Mouse (Mus musculus): Measurements from ENCODE around the gene Nudt13. TPM values are rescaled to one million over a fixed set of nuclear protein-coding genes. Genes with fewer than 3 reads are reported as not detected.

The Nudt13 gene
- 16.8 and 18.1 TPM in 2 replicates for polyA plus RNA-seq (2015; fragmentation: Nextera tagmentation; extraction: Ambion mirVana)

DNA sequence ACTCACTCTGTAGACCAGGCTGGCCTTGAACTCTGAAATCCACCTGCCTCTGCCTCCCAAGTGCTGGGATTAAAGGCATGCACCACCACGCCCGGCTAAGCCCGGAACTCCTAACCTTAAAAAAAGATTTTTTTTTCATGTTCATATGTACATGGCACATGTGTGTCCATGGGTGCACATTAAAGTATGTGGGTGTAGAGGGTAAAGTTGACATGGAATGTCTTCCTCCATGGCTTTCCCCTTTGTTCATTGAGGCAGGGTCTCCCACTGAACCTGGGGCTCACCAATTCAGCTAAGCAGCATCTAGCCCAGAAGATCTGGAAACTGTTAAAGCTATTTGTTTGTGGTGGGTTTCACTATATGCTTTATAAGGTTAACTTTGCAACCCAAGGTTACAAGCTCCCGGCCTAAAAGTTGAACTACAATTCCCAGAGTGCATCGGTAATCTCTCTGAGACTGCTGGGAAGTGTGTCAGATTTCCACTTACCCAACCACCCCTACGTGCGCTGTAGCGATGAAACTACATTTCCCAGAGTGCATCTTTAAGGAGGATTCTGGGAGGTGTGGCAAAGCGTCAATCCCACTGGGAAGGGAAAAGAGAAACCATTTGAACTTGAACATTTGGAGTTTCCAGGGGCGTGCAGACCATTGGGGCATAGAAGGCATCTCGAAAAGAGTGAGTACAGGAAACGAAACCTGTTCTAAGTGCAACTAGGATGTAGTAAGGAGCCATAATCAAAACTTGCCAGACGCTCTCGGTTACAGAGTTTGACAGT, at the start of gene Nudt13:
Nudt13 (plus strand) TSS at position 581 of the 776 bp plus-strand sequence.
- 24% methylated on average over 14 of the region's 14 CpGs for WGBS

DNA sequence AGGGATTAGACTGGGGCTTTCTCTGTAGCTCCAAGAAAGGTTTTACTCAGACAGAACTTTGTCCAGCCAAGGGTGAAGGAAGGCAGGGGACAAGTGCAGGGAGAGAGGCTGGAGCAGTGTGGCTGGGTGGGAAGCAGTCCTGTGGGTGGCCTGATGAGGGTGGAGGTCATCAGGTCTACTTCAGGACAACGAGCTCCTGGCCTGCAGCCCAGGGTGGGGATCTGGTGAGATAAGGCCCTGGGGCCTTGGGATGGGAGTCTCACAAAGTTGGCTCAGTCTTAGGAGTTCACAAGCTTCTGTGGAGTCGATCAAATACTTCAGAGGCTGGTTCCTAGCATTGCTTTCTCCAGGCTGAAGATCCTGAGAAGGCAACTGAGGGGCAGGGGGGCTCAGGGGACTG, 49.2 kb upstream of the Nudt13 start:
- WGBS = 69% methylated on average over 2 of the region's 2 CpGs
- no peak overlapping the region for H3K9ac ChIP-seq (replicated peaks)

More for the DNA sequence above, at the start of gene Nudt13:
- Histone ChIP-seq H3K9me3 (no peaks in the 10 kb centered on the region), H3K4me2 (replicated peaks) (peak within 1 kb of the TSS; percentile 61), H3K27me3 (no peaks in the 10 kb centered on the region), H3K36me3 (no peaks in the 10 kb centered on the region), H3K4me1 (peaks cover 13% of the 10 kb centered on the region), H3K27ac (replicated peaks) (no peak within 1 kb of the TSS), H3K4me3 (peak within 1 kb of the TSS; percentile 52), H3K9ac (replicated peaks) (peak within 1 kb of the TSS; percentile 53)
- peak; percentile 98 for ATAC-seq (replicated peaks)

GRCm38 (mm10) chr14:20245861-20246260, 48.6 kb upstream of the Nudt13 start:
- no peaks in the 10 kb centered on the region for H3K36me3 ChIP-seq
- no peak overlapping the region for H3K27ac ChIP-seq (replicated peaks)
- H3K9me3 ChIP-seq = no peaks in the 10 kb centered on the region
- 90% methylated on average over 5 of the region's 5 CpGs for WGBS
- no peak for ATAC-seq (replicated peaks)
- H3K27me3 ChIP-seq = no peaks in the 10 kb centered on the region
- no peak overlapping the region for H3K4me3 ChIP-seq
- H3K9ac ChIP-seq (replicated peaks) = no peak overlapping the region
- H3K4me2 ChIP-seq (replicated peaks) = no peak overlapping the region
- H3K4me1 ChIP-seq = 0 out of 2 replicates have a peak, but pooled peaks cover 4% of the 10 kb centered on the region

More for the DNA sequence above, 49.2 kb upstream of the Nudt13 start:
- Histone ChIP-seq H3K27ac (replicated peaks) (no peak overlapping the region), H3K27me3 (no peaks in the 10 kb centered on the region), H3K4me1 (no peaks in the 10 kb centered on the region), H3K4me3 (no peak overlapping the region), H3K9me3 (no peaks in the 10 kb centered on the region), H3K4me2 (replicated peaks) (no peak overlapping the region), H3K36me3 (no peaks in the 10 kb centered on the region)
- no peak for ATAC-seq (replicated peaks)

GRCm38 (mm10) chr14:20246811-20247266, 47.7 kb upstream of the Nudt13 start:
- ATAC-seq (replicated peaks) = no peak
- H3K4me2 ChIP-seq (replicated peaks) = no peak overlapping the region
- H3K9ac ChIP-seq (replicated peaks) = no peak overlapping the region
- H3K27me3 ChIP-seq = no peaks in the 10 kb centered on the region
- no peaks in the 10 kb centered on the region for H3K9me3 ChIP-seq
- 0 out of 2 replicates have a peak, but pooled peaks cover 4% of the 10 kb centered on the region for H3K4me1 ChIP-seq
- WGBS = 80% methylated on average over 11 of the region's 11 CpGs
- H3K4me3 ChIP-seq = no peak overlapping the region
- H3K36me3 ChIP-seq = no peaks in the 10 kb centered on the region
- no peak overlapping the region for H3K27ac ChIP-seq (replicated peaks)

DNA sequence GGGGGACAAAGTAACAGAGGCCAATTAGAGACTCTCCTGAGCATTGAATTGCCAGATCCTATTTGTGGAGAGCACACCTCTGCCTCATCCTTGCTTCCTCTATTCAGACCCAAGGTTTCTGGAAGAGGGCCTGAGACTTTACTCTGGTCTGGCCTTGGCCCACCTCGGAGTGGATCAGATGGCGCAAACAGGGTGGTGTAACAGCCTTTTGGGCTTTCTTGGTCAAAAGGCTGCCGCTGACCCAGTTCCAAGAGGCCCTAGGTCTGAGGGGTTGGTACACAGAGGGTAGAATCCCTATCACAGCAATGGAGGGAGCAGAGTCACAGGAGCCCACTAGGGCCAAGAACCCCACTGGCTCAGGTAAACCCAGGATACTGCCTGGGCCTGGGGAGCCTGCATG, 46.5 kb upstream of the Nudt13 start:
- 95% methylated on average over 3 of the region's 3 CpGs for WGBS
- ATAC-seq (replicated peaks) = no peak
- Histone ChIP-seq H3K27ac (replicated peaks) (no peak overlapping the region), H3K9ac (replicated peaks) (no peak overlapping the region), H3K4me2 (replicated peaks) (no peak overlapping the region), H3K4me1 (0 out of 2 replicates have a peak, but pooled peaks cover 4% of the 10 kb centered on the region), H3K4me3 (no peak overlapping the region), H3K27me3 (no peaks in the 10 kb centered on the region), H3K9me3 (no peaks in the 10 kb centered on the region), H3K36me3 (no peaks in the 10 kb centered on the region)

GRCm38 (mm10) chr14:20250237-20251171, 44.0 kb upstream of the Nudt13 start:
- 0 out of 2 replicates have a peak, but pooled peaks have one; percentile 32 for ATAC-seq (replicated peaks)
- Histone ChIP-seq H3K4me3 (no peak overlapping the region), H3K9ac (replicated peaks) (no peak overlapping the region), H3K27me3 (no peaks in the 10 kb centered on the region), H3K4me1 (0 out of 2 replicates have a peak, but pooled peaks cover 4% of the 10 kb centered on the region), H3K36me3 (no peaks in the 10 kb centered on the region), H3K9me3 (no peaks in the 10 kb centered on the region), H3K4me2 (replicated peaks) (no peak overlapping the region), H3K27ac (replicated peaks) (no peak overlapping the region)
- WGBS = 54% methylated on average over 14 of the region's 14 CpGs

- no peaks in the 10 kb centered on the region for H3K9me3 ChIP-seq
- 49% methylated on average over 8 of the region's 8 CpGs for WGBS
- no peaks in the 10 kb centered on the region for H3K4me1 ChIP-seq
- H3K36me3 ChIP-seq = no peaks in the 10 kb centered on the region
- no peaks in the 10 kb centered on the region for H3K27me3 ChIP-seq
- H3K9ac ChIP-seq (replicated peaks) = no peak overlapping the region
- no peak overlapping the region for H3K4me3 ChIP-seq
- ATAC-seq (replicated peaks) = peak; percentile 83
- no peak overlapping the region for H3K4me2 ChIP-seq (replicated peaks)
- H3K27ac ChIP-seq (replicated peaks) = no peak overlapping the region
These were observed 36.0 kb upstream of the Nudt13 start for GRCm38 (mm10) chr14:20258185-20259113.

DNA sequence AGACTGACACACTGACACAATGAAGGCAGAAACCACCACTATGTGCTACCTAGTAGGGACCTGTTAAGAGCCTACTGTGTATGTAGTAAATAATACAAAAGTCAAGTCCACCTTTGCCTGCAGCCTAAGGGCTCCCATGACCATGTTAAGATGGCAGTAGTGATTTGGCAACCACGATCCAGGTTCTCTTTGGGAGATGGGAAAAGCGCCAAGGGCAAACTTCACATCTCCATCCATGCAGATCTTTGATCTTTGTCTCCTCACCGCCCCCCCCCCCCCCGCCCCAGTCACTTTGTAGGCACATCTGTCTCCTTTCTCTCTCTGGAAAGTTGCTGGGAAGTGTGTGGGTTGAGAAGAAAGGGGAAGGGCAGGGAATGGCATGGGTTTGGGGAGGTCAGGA, 32.2 kb upstream of the Nudt13 start:
- no peaks in the 10 kb centered on the region for H3K27me3 ChIP-seq
- H3K9me3 ChIP-seq = no peaks in the 10 kb centered on the region
- H3K4me3 ChIP-seq = no peak overlapping the region
- no peak overlapping the region for H3K4me2 ChIP-seq (replicated peaks)
- no peaks in the 10 kb centered on the region for H3K36me3 ChIP-seq
- no peaks in the 10 kb centered on the region for H3K4me1 ChIP-seq
- ATAC-seq (replicated peaks) = no peak
- 73% methylated on average over 4 of the region's 4 CpGs for WGBS
- no peak overlapping the region for H3K27ac ChIP-seq (replicated peaks)
- H3K9ac ChIP-seq (replicated peaks) = no peak overlapping the region

DNA sequence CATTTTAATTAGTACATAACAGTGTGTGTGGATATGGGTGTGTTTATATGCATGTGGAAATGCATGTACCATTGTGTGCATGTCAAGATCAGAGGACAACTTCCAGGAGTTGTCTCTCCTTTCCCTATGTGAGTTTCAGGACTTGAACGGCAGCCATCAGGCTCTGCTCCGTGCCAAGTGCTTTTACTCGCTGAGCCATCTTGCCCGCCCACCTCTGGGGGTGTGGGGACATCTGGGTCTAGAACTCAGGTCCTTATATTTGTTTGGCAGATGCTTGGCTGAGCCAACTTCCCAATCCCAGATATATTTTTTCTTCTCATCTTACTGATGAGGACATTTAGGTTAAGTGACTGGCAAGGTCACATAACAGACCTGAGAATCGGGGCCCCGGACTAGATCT, 26.1 kb upstream of the Nudt13 start:
- no peak overlapping the region for H3K9ac ChIP-seq (replicated peaks)
- H3K36me3 ChIP-seq = no peaks in the 10 kb centered on the region
- ATAC-seq (replicated peaks) = no peak
- no peaks in the 10 kb centered on the region for H3K27me3 ChIP-seq
- H3K9me3 ChIP-seq = no peaks in the 10 kb centered on the region
- 74% methylated on average over 6 of the region's 6 CpGs for WGBS
- no peak overlapping the region for H3K4me3 ChIP-seq
- H3K4me1 ChIP-seq = no peaks in the 10 kb centered on the region
- no peak overlapping the region for H3K4me2 ChIP-seq (replicated peaks)
- H3K27ac ChIP-seq (replicated peaks) = no peak overlapping the region

DNA sequence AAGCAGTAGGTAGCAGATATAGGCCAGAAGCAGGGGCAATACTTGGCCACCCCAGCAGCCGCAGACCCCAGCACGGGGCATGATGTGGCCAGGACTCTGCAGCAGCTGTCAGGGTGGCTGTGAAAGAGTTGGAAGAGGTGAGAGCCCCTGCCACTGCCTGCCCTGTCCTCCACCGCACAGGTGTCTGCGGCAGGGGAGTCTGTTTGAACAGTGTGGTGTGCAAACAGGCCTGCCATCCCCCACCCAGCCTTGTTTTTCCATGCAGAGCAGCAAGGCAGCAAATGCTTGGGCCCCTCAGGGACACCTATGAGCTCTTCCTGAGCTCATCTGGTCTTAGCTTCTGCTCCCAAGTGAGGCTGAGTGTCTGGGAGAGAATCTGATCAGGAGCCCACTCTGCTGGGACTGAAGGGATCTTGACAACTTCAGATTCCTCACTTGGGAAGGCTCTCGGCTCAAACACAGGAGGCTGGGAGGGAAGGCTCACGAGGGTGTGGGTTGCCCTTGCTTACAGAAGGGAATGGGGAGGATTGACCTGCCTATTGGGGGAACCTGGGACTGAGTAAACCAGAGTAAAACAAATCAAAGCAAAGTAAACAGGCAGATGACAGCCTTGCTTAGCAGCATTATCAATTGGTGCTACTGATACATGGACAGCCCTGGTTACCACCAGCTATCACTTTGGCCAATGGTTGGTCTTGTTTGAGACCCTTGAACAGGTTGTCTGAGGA, 25.3 kb upstream of the Nudt13 start, which contains the start of gene Kcnk16:
Kcnk16 (minus strand) TSS at position 118 of the 728 bp plus-strand sequence.
- Histone ChIP-seq H3K27ac (replicated peaks) (no peak within 1 kb of the TSS), H3K4me3 (no peak within 1 kb of the TSS), H3K27me3 (no peaks in the 10 kb centered on the region), H3K4me1 (no peaks in the 10 kb centered on the region), H3K9me3 (no peaks in the 10 kb centered on the region), H3K36me3 (no peaks in the 10 kb centered on the region), H3K4me2 (replicated peaks) (no peak within 1 kb of the TSS), H3K9ac (replicated peaks) (no peak within 1 kb of the TSS)
- WGBS = 78% methylated on average over 6 of the region's 6 CpGs
- no peak for ATAC-seq (replicated peaks)

- Histone ChIP-seq H3K4me2 (replicated peaks) (no peak overlapping the region), H3K27me3 (no peaks in the 10 kb centered on the region), H3K27ac (replicated peaks) (no peak overlapping the region), H3K4me1 (peaks cover 13% of the 10 kb centered on the region), H3K36me3 (no peaks in the 10 kb centered on the region), H3K4me3 (no peak overlapping the region), H3K9ac (replicated peaks) (no peak overlapping the region), H3K9me3 (no peaks in the 10 kb centered on the region)
- WGBS = 36% methylated on average over 4 of the region's 4 CpGs
- no peak for ATAC-seq (replicated peaks)
These were observed 3.1 kb upstream of the Nudt13 start for GRCm38 (mm10) chr14:20291391-20291790.
